Mouse (Mus musculus): ENCODE results near the gene Gm21969. TPM values are rescaled to one million over a fixed set of nuclear protein-coding genes. Genes with fewer than 3 reads are reported as not detected.

Gm21969 gene
- total RNA-seq, 2 experiments from 2014 or later: not detected

Small RNA genes within 50 kb of the gene (microRNA-seq; reads per million reads assigned to microRNA genes)
- gene Gm25571: 0 reads per million in 2 experiments
- gene Mir7020: 0.90 to 1.1 reads per million in 2 experiments

Other genes with a start within 250 kb of the Gm21969 start
- gene Iffo2, start 72.6 kb upstream of the Gm21969 start, total RNA-seq (2021): 10 to 100 TPM; 17.5 to 17.8 TPM
- gene Aldh4a1, start 19.7 kb downstream of the Gm21969 start, total RNA-seq (2021): 10 to 100 TPM; 19.1 to 19.4 TPM
- gene Tas1r2, start 50.4 kb downstream of the Gm21969 start, total RNA-seq (2021): not detected
- gene Pax7, start 230.3 kb downstream of the Gm21969 start, total RNA-seq (2021): under 1 TPM in 1 of 2 experiments, not detected in 1; 0.07 TPM

Data from layer of hippocampus, postnatal 14 days (tissue).